10 mouse cellular contexts compared by ENCODE assay signal in the genomic region with DNA sequence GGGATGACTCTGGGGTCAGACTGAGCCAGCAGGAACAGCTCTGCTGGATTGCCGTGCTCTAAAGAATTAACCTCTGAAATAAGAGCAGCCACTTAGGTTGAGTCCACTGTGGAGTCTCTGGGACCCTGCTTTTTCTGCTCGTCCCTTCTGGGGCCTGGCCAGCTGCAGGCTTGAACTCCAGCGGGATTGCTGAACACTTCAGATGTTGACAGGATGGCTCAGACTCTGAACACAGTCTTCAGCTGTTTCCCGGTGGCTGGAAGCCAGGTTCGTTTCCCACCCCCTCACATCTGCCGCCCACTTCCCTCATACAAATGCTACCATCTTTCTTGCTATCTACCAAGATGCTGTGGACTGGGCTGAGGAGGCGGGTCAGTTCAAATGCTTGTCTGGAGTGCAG.
A peak's percentile ranks its signal among the peaks of the same experiment; 100 is the strongest.
DNase-seq lines count a peak whose midpoint lies in the region; ATAC-seq and TF ChIP-seq lines count a peak whose summit lies in the region.
"Had no signal": no experiment of that assay in that cellular context is flagged by ENCODE, and none has a peak within 500 bp of the region (broad histone marks: within the 10 kb centered on the region; RNA-seq: fewer than 3 reads in every experiment).

No protein-coding gene starts in this region.

- H3K9ac ChIP-seq in intestine, embryonic 14.5 days (ENCODE audit: low read length) = no peak overlapping the region
- no peak overlapping the region for H3K9ac ChIP-seq in intestine, postnatal 0 days (ENCODE audit: low read depth, low read length)
- H3K9ac ChIP-seq in lung, embryonic 15.5 days = no peak overlapping the region
- H3K9ac ChIP-seq: limb, embryonic 12.5 days had no signal

- H3K4me2 ChIP-seq in intestine, embryonic 14.5 days (ENCODE audit: low read length) = no peak overlapping the region
- H3K4me2 ChIP-seq in intestine, postnatal 0 days (replicated peaks; ENCODE audit: low read depth) = no peak overlapping the region
- no peak overlapping the region for H3K4me2 ChIP-seq in lung, embryonic 15.5 days
- H3K4me2 ChIP-seq: limb, embryonic 12.5 days had no signal

- DNase-seq in adrenal gland, adult 2 months = peak; percentile 4
- no peak for DNase-seq in adrenal gland, adult 8-10 months
- DNase-seq in intestine, embryonic 14.5 days (ENCODE audit: low spot score) = no peak
- no peak for DNase-seq in lung, adult 18-20 months
- peak; percentile 55 for DNase-seq in heart, postnatal 4 days
- no peak for DNase-seq in cerebellum, adult 11 months
- DNase-seq: thymus, postnatal 4 days had no signal

- peaks cover 15% of the 10 kb centered on the region for H3K4me1 ChIP-seq in intestine, embryonic 14.5 days (replicated peaks; ENCODE audit: control insufficient read depth, insufficient read depth, low read length)
- no peaks in the 10 kb centered on the region; the same call in 1 of the 2 replicates for H3K4me1 ChIP-seq in intestine, postnatal 0 days (replicated peaks; ENCODE audit: control insufficient read depth, insufficient read depth, low read length)
- peaks cover 11% of the 10 kb centered on the region; the same call in 1 of the 2 replicates for H3K4me1 ChIP-seq in lung, embryonic 15.5 days

- no peak for TF ChIP-seq CTCF in intestine, postnatal 0 days (IDR thresholded peaks at IDR 0.05; ENCODE audit: low read depth)

- no peak for ATAC-seq in intestine, embryonic 14.5 days (replicated peaks; ENCODE audit: low FRiP score, low TSS enrichment, low read depth)
- ATAC-seq in intestine, postnatal 0 days = no peak
- ATAC-seq in lung, embryonic 15.5 days (ENCODE audit: borderline replicate concordance, extremely low read depth, low FRiP score, low TSS enrichment) = peak; percentile 37; the same call in 1 of the 2 replicates

- H3K27me3 ChIP-seq in intestine, embryonic 14.5 days (replicated peaks; ENCODE audit: control insufficient read depth, insufficient read depth, low read length) = no peaks in the 10 kb centered on the region
- H3K27me3 ChIP-seq in intestine, postnatal 0 days (replicated peaks; ENCODE audit: control insufficient read depth, insufficient read depth, low read length) = no peaks in the 10 kb centered on the region; the same call in 1 of the 2 replicates
- no peaks in the 10 kb centered on the region for H3K27me3 ChIP-seq in lung, embryonic 15.5 days

- peak overlapping the region; percentile 22; the same call in 1 of the 2 replicates for H3K27ac ChIP-seq in intestine, embryonic 14.5 days (ENCODE audit: low read depth)
- H3K27ac ChIP-seq in intestine, postnatal 0 days (ENCODE audit: low read depth, low read length) = no peak overlapping the region
- no peak overlapping the region for H3K27ac ChIP-seq in lung, embryonic 15.5 days
- H3K27ac ChIP-seq: limb, embryonic 12.5 days had no signal

- no peaks in the 10 kb centered on the region for H3K9me3 ChIP-seq in intestine, embryonic 14.5 days (ENCODE audit: control insufficient read depth, low read length)
- no peaks in the 10 kb centered on the region for H3K9me3 ChIP-seq in intestine, postnatal 0 days (ENCODE audit: control insufficient read depth)
- H3K9me3 ChIP-seq in lung, embryonic 15.5 days = no peaks in the 10 kb centered on the region
- H3K9me3 ChIP-seq: limb, embryonic 12.5 days had no signal

- H3K36me3 ChIP-seq in intestine, embryonic 14.5 days (ENCODE audit: control insufficient read depth, insufficient read depth, low read length) = no peaks in the 10 kb centered on the region
- H3K36me3 ChIP-seq in intestine, postnatal 0 days (ENCODE audit: control insufficient read depth, insufficient read depth) = no peaks in the 10 kb centered on the region
- H3K36me3 ChIP-seq in lung, embryonic 15.5 days = no peaks in the 10 kb centered on the region
- H3K36me3 ChIP-seq: limb, embryonic 12.5 days had no signal

- 16% methylated on average over 7 of the region's 7 CpGs for WGBS in intestine, embryonic 14.5 days
- WGBS in intestine, postnatal 0 days = 22% methylated on average over 7 of the region's 7 CpGs
- WGBS in lung, embryonic 15.5 days = 11% methylated on average over 7 of the region's 7 CpGs

- no peak overlapping the region for H3K4me3 ChIP-seq in intestine, embryonic 14.5 days (ENCODE audit: low read depth, low read length)
- H3K4me3 ChIP-seq in intestine, postnatal 0 days (ENCODE audit: low read depth, low read length) = no peak overlapping the region
- H3K4me3 ChIP-seq in lung, embryonic 15.5 days = no peak overlapping the region
- H3K4me3 ChIP-seq: limb, embryonic 12.5 days had no signal

Comparison
In these comparisons a context has a peak if more than half of its experiments do, and no peak if none do; other contexts are left out.
1. DNase-seq: peak in adrenal gland, adult 2 months (single experiment) and heart, postnatal 4 days (single experiment); none in adrenal gland, adult 8-10 months (single experiment), intestine, embryonic 14.5 days (single experiment), lung, adult 18-20 months (0 of 2) and cerebellum, adult 11 months (single experiment).